Mouse (Mus musculus) CH12.LX (cell line): ENCODE measurements around the gene Map4k5. TPM values are rescaled to one million over a fixed set of nuclear protein-coding genes. Genes with fewer than 3 reads are reported as not detected.

Experiments used
- DNase-seq: peaks from one replicate; pipeline ENCODE4 v3.0.0-alpha.2; 2013; ENCODE audit errors: extremely low read depth
- H3K27ac ChIP-seq: 2 replicates; pipeline ENCODE4 v1.5.1; 2012; ENCODE audit warnings: low read depth, mild to moderate bottlenecking, control low read depth, moderate library complexity; ENCODE audit not compliant: insufficient read depth
- H3K27me3 ChIP-seq: replicated peaks from 2 replicates; pipeline ENCODE3; 2012; ENCODE audit warnings: inconsistent platforms
- H3K36me3 ChIP-seq, 2 experiments: replicated peaks in 1 of 2; 2 replicates each; pipeline versions ENCODE3 to v1.6.1; 2012; ENCODE audit warnings: inconsistent platforms in 1 of 2, low read length in 1 of 2, mild to moderate bottlenecking in 1 of 2, mixed read lengths in 1 of 2, moderate library complexity in 1 of 2; ENCODE audit not compliant: control insufficient read depth in 1 of 2, insufficient read depth in 1 of 2
- H3K4me1 ChIP-seq, 2 experiments: 2 replicates each; pipeline ENCODE4 v1.6.1; 2012; ENCODE audit warnings: inconsistent platforms in 1 of 2, moderate library complexity in 1 of 2; ENCODE audit not compliant: insufficient read depth in 2 of 2, control insufficient read depth in 1 of 2
- H3K4me2 ChIP-seq: 2 replicates; pipeline ENCODE4 v1.6.1; 2012; ENCODE audit warnings: low read depth, mild to moderate bottlenecking, control low read depth; ENCODE audit not compliant: poor library complexity, insufficient read depth, severe bottlenecking
- H3K4me3 ChIP-seq, 3 experiments: fragments of 150-350 bp in 1 of 3; sonication (generic) in 1 of 3; replicated peaks in 1 of 3; 2 replicates each; pipeline versions ENCODE3 to v1.5.1; 2011 to 2012; ENCODE audit warnings: low read depth in 2 of 3, low read length in 2 of 3, mild to moderate bottlenecking in 2 of 3, moderate library complexity in 2 of 3, control low read depth in 1 of 3, improper control_type of control experiment in 1 of 3, inconsistent platforms in 1 of 3, mixed read lengths in 1 of 3; ENCODE audit not compliant: poor library complexity in 1 of 3
- H3K79me2 ChIP-seq: replicated peaks from 2 replicates; pipeline ENCODE4 v1.6.1; 2012; ENCODE audit warnings: mild to moderate bottlenecking, moderate library complexity; ENCODE audit not compliant: control insufficient read depth, poor library complexity, insufficient read depth, severe bottlenecking; ENCODE audit errors: extremely low read depth
- H3K9ac ChIP-seq: 2 replicates; pipeline ENCODE4 v1.6.1; 2012; ENCODE audit warnings: low read depth, mild to moderate bottlenecking, control low read depth, moderate library complexity; ENCODE audit not compliant: insufficient read depth
- H3K9me3 ChIP-seq: replicated peaks from 2 replicates; pipeline ENCODE3; 2012; ENCODE audit warnings: low read length, inconsistent platforms, mixed read lengths
- BHLHE40 ChIP-seq: IDR thresholded peaks from 2 replicates; pipeline ENCODE4 v1.6.1; 2011; ENCODE audit warnings: mild to moderate bottlenecking, low read depth, low read length, improper control_type of control experiment
- CHD1 ChIP-seq: IDR thresholded peaks from 2 replicates; pipeline ENCODE4 v1.6.1; 2012; ENCODE audit warnings: low read depth, low read length, improper control_type of control experiment, inconsistent platforms
- CTCF ChIP-seq, 2 experiments: IDR thresholded peaks in 1 of 2; conservative IDR thresholded peaks in 1 of 2; 2 replicates each; pipeline ENCODE4 v1.5.1; 2011 to 2012; ENCODE audit warnings: low read depth in 2 of 2, low read length in 2 of 2, improper control_type of control experiment in 1 of 2, inconsistent platforms in 1 of 2, mild to moderate bottlenecking in 1 of 2, moderate library complexity in 1 of 2
- E2F4 ChIP-seq: IDR thresholded peaks from 2 replicates; pipeline ENCODE4 v1.6.1; 2011; ENCODE audit warnings: low read depth, low read length, improper control_type of control experiment; ENCODE audit not compliant: insufficient replicate concordance
- ELF1 ChIP-seq: IDR thresholded peaks from 2 replicates; pipeline ENCODE4 v1.6.1; 2014; ENCODE audit warnings: low read depth, mild to moderate bottlenecking, inconsistent platforms, low read length, improper control_type of control experiment
- ETS1 ChIP-seq: conservative IDR thresholded peaks from 2 replicates; pipeline ENCODE4 v1.6.1; 2012; ENCODE audit warnings: low read depth, mild to moderate bottlenecking, inconsistent platforms, low read length, improper control_type of control experiment, moderate library complexity
- GABPA ChIP-seq: IDR thresholded peaks from 2 replicates; pipeline ENCODE4 v1.6.1; 2012; ENCODE audit warnings: low read depth, low read length, improper control_type of control experiment, inconsistent platforms; ENCODE audit not compliant: insufficient replicate concordance
- HCFC1 ChIP-seq: IDR thresholded peaks from 2 replicates; pipeline ENCODE4 v1.6.1; 2012; ENCODE audit warnings: low read depth, mild to moderate bottlenecking, inconsistent platforms, low read length, improper control_type of control experiment
- IRF4 ChIP-seq: IDR thresholded peaks from 2 replicates; pipeline ENCODE4 v1.6.1; 2014; ENCODE audit warnings: low read depth, mild to moderate bottlenecking, inconsistent platforms, low read length, improper control_type of control experiment
- JUN ChIP-seq: IDR thresholded peaks from 2 replicates; pipeline ENCODE4 v1.6.1; 2011; ENCODE audit warnings: low read depth, mild to moderate bottlenecking, low read length, improper control_type of control experiment, moderate library complexity; ENCODE audit not compliant: insufficient read depth
- KAT2A ChIP-seq: IDR thresholded peaks from 2 replicates; pipeline ENCODE4 v1.6.1; 2012; ENCODE audit warnings: low read length, improper control_type of control experiment, inconsistent platforms; ENCODE audit not compliant: insufficient replicate concordance
- MAFK ChIP-seq: IDR thresholded peaks from 2 replicates; pipeline ENCODE4 v1.6.1; 2011; ENCODE audit warnings: low read length, improper control_type of control experiment; ENCODE audit not compliant: insufficient replicate concordance
- MAX ChIP-seq: IDR thresholded peaks from 2 replicates; pipeline ENCODE4 v1.6.1; 2011; ENCODE audit warnings: low read length, improper control_type of control experiment
- MAZ ChIP-seq: IDR thresholded peaks from 2 replicates; pipeline ENCODE4 v1.6.1; 2012; ENCODE audit warnings: low read depth, mild to moderate bottlenecking, inconsistent platforms, low read length, improper control_type of control experiment, moderate library complexity
- MXI1 ChIP-seq: IDR thresholded peaks from 2 replicates; pipeline ENCODE4 v1.6.1; 2011; ENCODE audit warnings: mild to moderate bottlenecking, low read depth, low read length, improper control_type of control experiment
- MYC ChIP-seq: IDR thresholded peaks from 2 replicates; pipeline ENCODE4 v1.6.1; 2011; ENCODE audit warnings: low read depth, mild to moderate bottlenecking, improper control_type of control experiment, low read length
- NELFE ChIP-seq: IDR thresholded peaks from 2 replicates; pipeline ENCODE4 v1.6.1; 2011; ENCODE audit warnings: low read depth, low read length, improper control_type of control experiment
- NRF1 ChIP-seq: IDR thresholded peaks from 2 replicates; pipeline ENCODE4 v1.6.1; 2014; ENCODE audit warnings: low read depth, mild to moderate bottlenecking, inconsistent platforms, low read length, improper control_type of control experiment, moderate library complexity
- PAX5 ChIP-seq: IDR thresholded peaks from 2 replicates; pipeline ENCODE4 v1.6.1; 2012; ENCODE audit warnings: low read length, inconsistent platforms, mixed read lengths
- POLR2A ChIP-seq: IDR thresholded peaks from 2 replicates; pipeline ENCODE4 v1.6.1; 2011; ENCODE audit warnings: low read depth, mild to moderate bottlenecking, improper control_type of control experiment, low read length
- RAD21 ChIP-seq: IDR thresholded peaks from 2 replicates; pipeline ENCODE4 v1.6.1; 2011; ENCODE audit warnings: low read depth, mild to moderate bottlenecking, low read length, improper control_type of control experiment, moderate library complexity
- RCOR1 ChIP-seq: conservative IDR thresholded peaks from 2 replicates; pipeline ENCODE4 v1.6.1; 2012; ENCODE audit warnings: low read depth, mild to moderate bottlenecking, inconsistent platforms, low read length, improper control_type of control experiment
- SIN3A ChIP-seq: IDR thresholded peaks from 2 replicates; pipeline ENCODE4 v1.6.1; 2012; ENCODE audit warnings: low read length, improper control_type of control experiment, inconsistent platforms
- SMC3 ChIP-seq: IDR thresholded peaks from 2 replicates; pipeline ENCODE4 v1.6.1; 2011; ENCODE audit warnings: low read depth, low read length, improper control_type of control experiment
- TCF12 ChIP-seq: IDR thresholded peaks from 2 replicates; pipeline ENCODE4 v1.6.1; 2014; ENCODE audit warnings: low read depth, mild to moderate bottlenecking, inconsistent platforms, low read length, improper control_type of control experiment
- UBTF ChIP-seq: IDR thresholded peaks from 2 replicates; pipeline ENCODE4 v1.6.1; 2012; ENCODE audit warnings: low read depth, mild to moderate bottlenecking, inconsistent platforms, low read length, improper control_type of control experiment, moderate library complexity
- USF1 ChIP-seq: IDR thresholded peaks from 2 replicates; pipeline ENCODE4 v1.6.1; 2014; ENCODE audit warnings: low read depth, mild to moderate bottlenecking, inconsistent platforms, low read length, improper control_type of control experiment
- USF2 ChIP-seq: conservative IDR thresholded peaks from 2 replicates; pipeline ENCODE4 v1.6.1; 2011; ENCODE audit warnings: low read depth, low read length, improper control_type of control experiment
- ZKSCAN1 ChIP-seq: IDR thresholded peaks from 2 replicates; pipeline ENCODE4 v1.6.1; 2012; ENCODE audit warnings: low read depth, inconsistent platforms, low read length, improper control_type of control experiment, borderline replicate concordance
- ZNF384 ChIP-seq: IDR thresholded peaks from 2 replicates; pipeline ENCODE4 v1.6.1; 2012; ENCODE audit warnings: low read depth, low read length, improper control_type of control experiment, inconsistent platforms
- dilution Hi-C: fragments of 300-500 bp; cut with MboI; formaldehyde crosslinking; loops from 2 replicates; pipeline ENCODE4 v1.14.3; 2020; ENCODE audit warnings: low sequenced_read_pairs; ENCODE audit not compliant: extremely low pct_unique_long_range_greater_than_20kb, extremely low pct_ligation_motif_present
- in situ Hi-C: fragments of 300-500 bp; cut with MboI; formaldehyde crosslinking; loops from 3 replicates; pipeline ENCODE4 v1.14.3; 2019; ENCODE audit warnings: low sequenced_read_pairs, low pct_ligation_motif_present, low pct_unique_long_range_greater_than_20kb, mixed read lengths
- polyA plus RNA-seq: library from polyadenylated mRNA; unstranded; fragments of >175 nt; gene quantifications from 2 replicates; pipeline ENCODE4 v1.2.1, GENCODE M21; 2012; ENCODE audit warnings: low read depth; ENCODE audit not compliant: insufficient read length
- total RNA-seq, 2 experiments: library from RNA; depleted of rRNA; stranded (reverse); fragments of 300-350 nt in 1 of 2; fragments of >200 nt in 1 of 2; gene quantifications; 2 replicates each; pipeline ENCODE4 v1.2.3; 2012 to 2014

Map4k5 gene
- total and polyA plus RNA-seq, 3 experiments = 7.8 to 13.5 (median 12.5) TPM

DNA sequence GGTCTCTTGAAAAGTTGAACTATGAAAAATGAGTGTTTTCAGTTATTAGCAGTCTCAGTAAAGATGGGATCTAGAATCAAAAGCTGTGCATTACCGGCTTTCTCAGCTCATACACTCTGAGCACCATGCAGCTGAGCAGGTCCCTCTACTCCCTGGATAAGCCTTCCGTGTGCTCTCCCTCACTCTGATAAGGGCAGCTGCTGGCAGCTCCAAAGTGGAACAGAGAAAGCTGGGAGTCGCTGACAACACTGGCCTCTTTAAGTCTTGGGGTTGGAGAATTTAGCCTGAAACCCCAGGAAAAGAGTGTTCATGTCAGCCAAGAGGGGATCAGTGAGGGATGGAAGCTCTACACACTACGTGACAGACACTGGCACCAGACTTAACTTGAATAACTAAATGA, 34.2 kb downstream of the Map4k5 start:
- peaks cover 13 to 38% of the 10 kb centered on the region in 2 experiments for H3K4me1 ChIP-seq
- H3K27me3 ChIP-seq = no peaks in the 10 kb centered on the region
- TF ChIP-seq SIN3A = no peak
- no peak for TF ChIP-seq E2F4
- TF ChIP-seq ZKSCAN1 = no peak
- TF ChIP-seq NELFE = no peak
- no peak for TF ChIP-seq RCOR1
- no peak for TF ChIP-seq ELF1
- no peak for TF ChIP-seq TCF12
- no peak for TF ChIP-seq CTCF (conservative IDR thresholded peaks at IDR 0.05 in 1 of 2, IDR thresholded peaks at IDR 0.05 in 1 of 2; ENCODE audit: low read depth in 2 of 2, low read length in 2 of 2)
- TF ChIP-seq RAD21 = no peak
- no peak for TF ChIP-seq MXI1
- no peak for TF ChIP-seq JUN
- no peak for TF ChIP-seq HCFC1
- no peak for TF ChIP-seq MAZ
- TF ChIP-seq ETS1 = no peak
- TF ChIP-seq PAX5 = no peak
- no peak for TF ChIP-seq USF2
- TF ChIP-seq NRF1 = no peak
- no peak for TF ChIP-seq SMC3
- no peak for TF ChIP-seq MAX
- dilution Hi-C loops = no loop called here
- in situ Hi-C loops = no loop called here
- no peak overlapping the region for H3K4me3 ChIP-seq
- no peak overlapping the region for H3K4me2 ChIP-seq
- no peak overlapping the region for H3K9ac ChIP-seq
- H3K27ac ChIP-seq = no peak overlapping the region
- no peaks in the 10 kb centered on the region for H3K9me3 ChIP-seq
- H3K36me3 ChIP-seq = peaks cover 0 to 11% of the 10 kb centered on the region in 2 experiments
- DNase-seq = no peak
- no peaks in the 10 kb centered on the region for H3K79me2 ChIP-seq

DNA sequence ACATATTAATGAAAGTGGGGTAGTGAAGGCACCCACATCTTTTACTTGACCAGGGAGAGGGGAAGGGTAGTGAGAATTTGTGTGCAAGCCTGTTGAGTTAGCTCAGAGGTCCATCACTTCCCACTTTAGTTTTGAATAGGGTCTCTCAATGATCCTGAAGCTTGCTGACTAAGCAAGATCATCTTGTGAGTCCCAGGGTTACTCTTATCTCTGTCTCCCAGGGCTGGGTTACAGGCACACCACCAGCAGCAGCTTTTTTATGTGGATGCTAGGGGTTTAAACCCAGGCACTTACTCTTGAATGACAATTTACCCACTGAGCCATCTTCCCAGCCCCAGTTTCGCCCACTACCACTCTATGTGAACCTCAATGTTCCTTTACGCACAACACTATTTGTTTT, 35.4 kb downstream of the Map4k5 start:
- Histone ChIP-seq H3K4me3 (no peak overlapping the region), H3K79me2 (no peaks in the 10 kb centered on the region), H3K4me2 (no peak overlapping the region), H3K27ac (no peak overlapping the region), H3K9ac (no peak overlapping the region), H3K27me3 (no peaks in the 10 kb centered on the region), H3K9me3 (no peaks in the 10 kb centered on the region), H3K4me1 (peaks cover 6 to 26% of the 10 kb centered on the region in 2 experiments), H3K36me3 (peaks cover 0 to 15% of the 10 kb centered on the region in 2 experiments)
- DNase-seq = no peak
- TF ChIP-seq RAD21 (no peak), E2F4 (no peak), ZNF384 (no peak), IRF4 (no peak), USF1 (no peak), SMC3 (no peak), GABPA (no peak), KAT2A (no peak), BHLHE40 (no peak), MAFK (no peak), POLR2A (no peak), MXI1 (no peak), RCOR1 (no peak), ETS1 (no peak), SIN3A (no peak), CTCF (conservative IDR thresholded peaks at IDR 0.05 in 1 of 2, IDR thresholded peaks at IDR 0.05 in 1 of 2; ENCODE audit: low read depth in 2 of 2, low read length in 2 of 2) (no peak), UBTF (no peak), TCF12 (no peak), MYC (no peak), CHD1 (no peak)
- in situ Hi-C loops = no loop called here
- dilution Hi-C loops = no loop called here
